Mouse (Mus musculus): ENCODE results near the gene Lgr6.

The Lgr6 gene

GRCm38 (mm10) chr1:134960634-134961033 lies 144.4 kb downstream of the Lgr6 start:
- DNase-seq (ENCODE audit: low spot score in 2 of 2) = no peak

DNA sequence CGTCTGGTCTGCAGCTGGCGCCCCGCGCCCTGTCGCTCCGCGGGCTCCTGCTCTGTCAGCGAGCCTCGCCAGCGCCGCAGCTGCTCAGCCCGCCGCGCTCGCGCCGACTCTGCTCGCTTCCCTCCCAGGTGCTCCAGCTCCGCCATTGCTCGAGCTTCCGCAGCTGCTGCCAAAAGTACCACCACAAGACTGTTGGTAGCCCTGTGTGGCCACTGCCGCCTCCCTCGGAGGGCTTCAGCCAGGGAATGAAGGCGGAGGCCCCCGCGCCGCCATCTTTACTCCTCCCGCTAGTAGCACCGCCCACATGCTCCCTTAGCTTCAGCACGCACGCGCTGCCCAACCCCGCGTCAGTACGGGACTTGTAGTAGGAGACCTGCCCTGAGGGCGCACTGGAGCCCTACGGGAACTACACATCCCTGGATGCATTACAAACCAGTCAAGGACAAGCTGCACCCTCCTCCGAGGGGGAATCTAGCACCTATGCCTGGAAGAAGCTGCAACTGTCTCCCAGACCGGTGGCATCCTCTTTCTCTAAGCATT lies 149.4 kb downstream of the Lgr6 start, which contains the start of gene Ppp1r12b:
Gene Ppp1r12b, minus strand, starts transcription at position 306 of the 540 bp plus-strand sequence.
- peak; percentile 79 to 84 for DNase-seq (ENCODE audit: low spot score in 2 of 2)

- DNase-seq (ENCODE audit: low spot score in 2 of 2) = peak; percentile 15 to 60
Observed at GRCm38 (mm10) chr1:134955050-134955636, 149.9 kb downstream of the Lgr6 start.

DNA sequence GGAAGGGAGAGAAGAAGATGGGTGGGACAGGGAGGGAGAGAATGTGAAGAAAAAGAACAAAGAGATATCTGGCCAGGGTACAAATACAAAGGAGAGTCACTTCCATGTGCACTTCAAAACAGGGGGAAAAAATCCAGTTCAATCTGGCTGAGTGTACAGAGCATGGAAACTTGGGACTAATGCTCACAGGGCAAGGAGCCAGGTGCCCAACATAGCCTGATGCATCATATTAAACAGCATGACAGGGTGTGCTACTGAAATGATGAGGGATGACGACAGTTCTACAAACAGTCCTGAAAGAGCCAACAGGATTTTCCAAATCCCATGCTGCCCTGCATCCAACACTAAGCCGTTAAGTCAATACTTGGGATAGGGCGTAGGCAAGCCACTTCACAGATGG lies 155.1 kb downstream of the Lgr6 start:
- DNase-seq (ENCODE audit: low spot score in 2 of 2) = no peak

DNA sequence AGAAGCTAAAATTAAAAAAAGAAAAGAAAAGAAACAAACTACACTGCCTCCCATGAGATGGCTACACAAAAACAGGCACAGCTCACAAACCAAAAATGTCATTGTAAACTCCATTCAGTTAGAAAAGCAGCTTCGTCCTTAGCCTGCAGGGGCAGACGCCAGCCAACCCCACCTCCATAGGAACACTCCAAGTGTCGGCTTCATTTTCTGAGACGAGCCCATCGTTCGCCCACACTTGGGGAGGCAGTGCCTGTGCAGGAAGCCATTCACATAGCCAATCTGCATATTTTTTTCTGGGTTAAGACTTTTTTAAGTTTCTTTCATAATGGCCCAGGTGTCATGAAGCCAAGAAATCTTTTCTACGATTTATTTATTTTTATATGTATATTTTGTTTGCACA lies 157.5 kb downstream of the Lgr6 start:
- no peak for DNase-seq (ENCODE audit: low spot score in 2 of 2)

DNA sequence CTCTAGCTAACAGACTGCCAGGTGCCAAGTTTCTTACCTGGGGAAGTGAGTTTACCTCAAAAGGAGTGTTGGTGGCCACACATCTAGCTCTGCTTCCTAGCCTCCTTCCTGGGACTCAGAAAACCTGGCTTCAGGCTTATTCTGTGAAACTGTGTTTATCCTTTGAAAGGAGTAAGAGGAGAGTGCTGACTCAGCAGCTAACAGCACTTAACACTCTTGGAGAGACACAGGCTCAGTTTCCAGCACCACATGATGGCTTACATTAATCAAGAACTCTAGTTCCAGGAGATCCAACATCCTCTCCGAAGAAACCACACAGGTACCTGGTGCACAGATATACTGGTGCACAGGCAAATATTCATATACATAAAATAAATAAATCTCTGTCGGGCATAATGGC lies 162.2 kb downstream of the Lgr6 start:
- DNase-seq (ENCODE audit: low spot score in 2 of 2) = no peak

DNA sequence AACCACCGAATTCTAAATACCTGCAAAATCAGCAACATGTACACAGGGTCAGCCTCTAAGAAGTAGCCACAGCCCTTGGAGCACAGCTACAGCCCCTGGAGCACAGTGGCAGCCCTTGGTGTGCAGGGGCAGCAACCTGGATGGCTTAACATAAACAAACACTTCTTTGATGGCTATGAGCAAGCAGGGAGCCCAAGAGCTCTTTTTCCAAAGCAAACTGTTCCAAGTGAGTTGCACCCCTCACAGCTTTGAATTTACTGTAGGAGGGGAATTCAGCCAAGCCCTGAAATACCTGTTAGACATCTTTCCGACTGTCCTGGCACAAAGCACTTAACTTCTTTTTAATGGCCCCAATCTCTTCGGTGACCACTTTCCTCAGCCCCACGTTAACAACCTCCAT lies 164.2 kb downstream of the Lgr6 start:
- DNase-seq (ENCODE audit: low spot score in 2 of 2) = no peak

- DNase-seq (ENCODE audit: low spot score in 2 of 2) = no peak
Observed at GRCm38 (mm10) chr1:134938233-134938632, 166.8 kb downstream of the Lgr6 start.

DNA sequence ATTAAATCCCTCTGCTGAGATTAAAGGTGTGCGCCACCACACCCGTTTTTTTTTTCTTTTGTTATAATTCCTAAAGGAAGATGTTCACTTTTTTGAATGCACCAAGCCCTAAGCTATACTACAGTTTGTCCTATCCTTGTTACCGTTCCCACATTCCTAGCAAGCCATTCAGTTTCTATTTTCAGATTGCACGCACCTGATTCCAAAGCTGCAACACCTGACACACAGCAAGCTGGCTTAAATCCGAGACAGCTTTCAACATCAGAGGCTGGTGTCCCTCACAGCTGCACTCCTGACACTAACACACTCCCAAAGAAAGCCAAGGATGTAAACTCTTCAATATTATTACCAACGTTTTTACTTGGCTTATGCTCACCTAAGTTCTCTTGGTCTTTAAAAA lies 168.7 kb downstream of the Lgr6 start:
- no peak for DNase-seq (ENCODE audit: low spot score in 2 of 2)

All from natural killer cell, adult 2 months (primary cell).